Mouse (Mus musculus): ENCODE data around the gene Zfp874a.

GRCm38 (mm10) chr13:67452021-67452309 lies 541 bp upstream of the Zfp874a start:
- TF ChIP-seq CTCF (conservative IDR thresholded peaks at IDR 0.05; ENCODE audit: insufficient read depth, insufficient read length, low read depth, low read length) (no peak), POLR2A (IDR thresholded peaks at IDR 0.05; ENCODE audit: low read depth, low read length) (no peak)
